Mouse (Mus musculus) kidney, embryonic 14.5 days (tissue): ENCODE measurements around the gene Tnks2. TPM values are rescaled to one million over a fixed set of nuclear protein-coding genes. Genes with fewer than 3 reads are reported as not detected.

Source experiments
- ATAC-seq: fragments of 200-750 bp; cut with Nextera tagmentation; 2 replicates; pipeline ENCODE4 v1.8.0; 2017; ENCODE audit warnings: moderate number of reproducible peaks, mild to moderate bottlenecking, moderate TSS enrichment, moderate library complexity; ENCODE audit not compliant: low FRiP score, low TSS enrichment
- H3K27ac ChIP-seq: fragments of 300-500 bp; sonication (generic); 2 replicates; pipeline ENCODE4 v1.5.1; 2014; ENCODE audit warnings: low read depth, mild to moderate bottlenecking, low read length, moderate library complexity, mixed read lengths
- H3K27me3 ChIP-seq: fragments of 300-500 bp; sonication (generic); 2 replicates; pipeline ENCODE4 v1.6.1; 2014; ENCODE audit warnings: mild to moderate bottlenecking, low read length; ENCODE audit not compliant: control insufficient read depth, insufficient read depth
- H3K36me3 ChIP-seq: fragments of 300-500 bp; sonication (generic); 2 replicates; pipeline ENCODE4 v1.6.1; 2014; ENCODE audit warnings: low read length, mixed read lengths; ENCODE audit not compliant: control insufficient read depth, insufficient read depth
- H3K4me1 ChIP-seq: fragments of 300-500 bp; sonication (generic); 2 replicates; pipeline ENCODE4 v1.6.1; 2014; ENCODE audit warnings: low read length, mixed read lengths; ENCODE audit not compliant: control insufficient read depth, insufficient read depth
- H3K4me2 ChIP-seq: fragments of 300-500 bp; sonication (generic); replicated peaks from 2 replicates; pipeline ENCODE4 v1.6.1; 2014; ENCODE audit warnings: low read depth, mild to moderate bottlenecking, low read length
- H3K4me3 ChIP-seq: fragments of 300-500 bp; sonication (generic); 2 replicates; pipeline ENCODE4 v1.5.1; 2014; ENCODE audit warnings: mild to moderate bottlenecking, low read length
- H3K9ac ChIP-seq: fragments of 300-500 bp; sonication (generic); 2 replicates; pipeline ENCODE4 v1.6.1; 2014; ENCODE audit warnings: low read depth, mild to moderate bottlenecking, low read length, moderate library complexity
- H3K9me3 ChIP-seq: fragments of 300-500 bp; sonication (generic); 2 replicates; pipeline ENCODE4 v1.6.1; 2016; ENCODE audit warnings: low read length; ENCODE audit not compliant: control insufficient read depth
- WGBS: fragments of 180-500 bp; shearing (Covaris S2); extraction: QIAGEN DNeasy Blood & Tissue Kit; methylation state at CpG from one replicate; pipeline ENCODE4 v1.1.7; 2014; 5-methylcytosine and 5-hydroxymethylcytosine counted together
- polyA plus RNA-seq: library from polyadenylated mRNA; unstranded; fragments of >200 nt; fragmentation: Nextera tagmentation; extraction: Ambion mirVana; gene quantifications from 2 replicates; pipeline ENCODE4 v1.2.1, GENCODE M21; 2014

The Tnks2 gene
- polyA plus RNA-seq: 55.7 and 93.9 TPM in 2 replicates

DNA sequence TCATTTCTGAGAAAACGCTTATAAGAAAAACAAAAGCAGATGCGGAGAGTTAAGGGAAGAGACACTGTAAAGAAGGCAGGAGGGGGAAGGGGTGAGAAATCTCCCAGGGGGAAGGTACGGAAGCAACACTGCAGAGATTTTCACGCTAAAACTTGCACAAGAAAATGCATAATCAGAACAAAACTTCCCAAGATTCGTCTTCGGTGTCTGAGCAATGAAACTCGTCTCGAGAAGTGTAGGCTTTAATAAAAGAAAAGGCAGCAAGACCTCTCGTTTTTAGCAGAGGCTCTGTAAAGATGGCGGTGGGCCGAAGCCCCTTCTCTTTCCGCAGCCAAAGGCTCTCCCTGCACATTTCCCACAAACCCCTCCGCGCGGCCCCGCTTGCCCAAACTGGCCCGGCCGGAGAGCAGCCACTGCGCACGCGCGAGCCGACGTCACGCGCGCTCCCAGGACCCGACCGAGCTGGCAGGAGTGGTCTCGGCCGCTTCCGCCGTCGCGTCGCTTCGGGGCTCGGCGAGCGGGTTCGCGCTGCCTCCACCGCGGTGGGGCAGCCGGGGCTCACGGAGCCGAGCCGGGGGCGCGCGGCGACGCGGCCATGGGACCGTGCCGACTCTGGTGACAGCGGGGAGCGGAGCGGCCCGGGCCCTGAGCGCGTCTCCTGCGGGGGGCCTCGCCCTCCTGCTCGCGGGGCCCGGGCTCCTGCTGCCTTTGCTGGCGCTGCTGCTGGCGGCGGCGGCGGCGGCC lies at the start of gene Tnks2:
Gene Tnks2 (plus strand): TSS at position 445 of the 744 bp plus-strand sequence.
- WGBS: under 1% methylated on average over 65 of the region's 73 CpGs
- peak; percentile 97 for ATAC-seq
- H3K36me3 ChIP-seq: peaks cover 6% of the 10 kb centered on the region
- peak within 1 kb of the TSS; percentile 99 for H3K4me3 ChIP-seq
- peak within 1 kb of the TSS; percentile 99 for H3K9ac ChIP-seq
- peak within 1 kb of the TSS; percentile 99 for H3K27ac ChIP-seq
- H3K4me1 ChIP-seq: peaks cover 12% of the 10 kb centered on the region
- H3K4me2 ChIP-seq: peak within 1 kb of the TSS; percentile 66
- H3K27me3 ChIP-seq: no peaks in the 10 kb centered on the region
- H3K9me3 ChIP-seq: no peaks in the 10 kb centered on the region

DNA sequence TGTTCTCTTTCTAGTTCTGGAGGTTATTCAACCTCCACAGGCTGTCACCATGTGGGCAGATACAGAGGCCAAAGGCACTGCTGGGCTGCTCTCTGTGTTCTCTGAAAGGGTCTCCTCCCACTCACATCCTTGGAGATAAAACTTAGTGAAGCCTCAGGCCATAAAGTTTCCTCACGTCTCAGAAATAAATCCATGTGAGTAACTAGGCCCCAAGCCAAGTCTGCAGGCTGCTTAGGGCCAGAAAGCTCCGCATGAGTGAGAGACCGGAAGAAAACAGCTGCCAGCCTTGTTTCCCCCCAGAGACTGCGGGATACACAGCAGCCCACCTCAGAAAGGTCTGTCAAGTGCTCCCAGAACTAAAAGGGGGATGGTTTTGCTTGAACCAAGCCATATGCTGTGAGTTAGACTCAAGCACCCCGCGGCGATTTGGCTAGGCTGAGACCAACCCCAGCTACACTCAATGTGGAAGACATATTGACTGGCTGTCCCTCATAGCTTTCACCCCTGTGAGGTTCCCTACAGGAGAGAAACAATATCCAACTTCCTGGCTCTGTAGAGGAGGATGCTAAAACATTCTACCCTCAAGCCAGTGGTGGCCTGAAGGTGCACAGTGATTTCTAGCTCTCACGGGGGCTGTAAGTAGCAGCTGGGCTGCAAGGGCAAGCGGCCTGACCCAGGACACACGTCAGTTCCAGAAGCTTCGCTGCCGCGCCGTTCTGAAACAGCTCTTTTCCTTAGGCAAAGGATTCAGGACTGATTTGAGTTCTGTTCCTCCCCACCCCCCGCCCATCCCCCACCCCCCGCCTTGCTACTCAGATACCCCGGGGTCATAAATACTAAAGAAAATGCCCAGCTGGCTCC lies 43.9 kb upstream of the Tnks2 start:
- peak overlapping the region; percentile 81 for H3K27ac ChIP-seq
- peaks cover 13% of the 10 kb centered on the region for H3K4me1 ChIP-seq
- H3K4me3 ChIP-seq: no peak overlapping the region
- H3K9ac ChIP-seq: no peak overlapping the region
- WGBS: 35% methylated on average over 17 of the region's 17 CpGs
- peak; percentile 88 for ATAC-seq
- no peaks in the 10 kb centered on the region for H3K27me3 ChIP-seq
- no peaks in the 10 kb centered on the region for H3K36me3 ChIP-seq
- H3K4me2 ChIP-seq: 0 out of 2 replicates have a peak overlapping the region, but pooled peaks have one; percentile 4
- no peaks in the 10 kb centered on the region for H3K9me3 ChIP-seq

GRCm38 (mm10) chr19:36792589-36792988 lies 41.4 kb upstream of the Tnks2 start:
- H3K27ac ChIP-seq: 0 out of 2 replicates have a peak overlapping the region, but pooled peaks have one; percentile 1
- no peak overlapping the region for H3K9ac ChIP-seq
- WGBS: 77% methylated on average over 8 of the region's 8 CpGs
- H3K4me2 ChIP-seq: no peak overlapping the region
- no peak for ATAC-seq
- H3K4me1 ChIP-seq: peaks cover 13% of the 10 kb centered on the region
- no peaks in the 10 kb centered on the region for H3K27me3 ChIP-seq
- H3K9me3 ChIP-seq: no peaks in the 10 kb centered on the region
- H3K4me3 ChIP-seq: no peak overlapping the region
- no peaks in the 10 kb centered on the region for H3K36me3 ChIP-seq

GRCm38 (mm10) chr19:36793450-36793849 lies 40.6 kb upstream of the Tnks2 start:
- Histone ChIP-seq H3K27ac (no peak overlapping the region), H3K9ac (no peak overlapping the region), H3K4me2 (no peak overlapping the region), H3K4me1 (peaks cover 13% of the 10 kb centered on the region), H3K9me3 (no peaks in the 10 kb centered on the region), H3K36me3 (no peaks in the 10 kb centered on the region), H3K4me3 (no peak overlapping the region), H3K27me3 (no peaks in the 10 kb centered on the region)
- no peak for ATAC-seq
- 78% methylated on average over 1 of the region's 1 CpGs for WGBS

DNA sequence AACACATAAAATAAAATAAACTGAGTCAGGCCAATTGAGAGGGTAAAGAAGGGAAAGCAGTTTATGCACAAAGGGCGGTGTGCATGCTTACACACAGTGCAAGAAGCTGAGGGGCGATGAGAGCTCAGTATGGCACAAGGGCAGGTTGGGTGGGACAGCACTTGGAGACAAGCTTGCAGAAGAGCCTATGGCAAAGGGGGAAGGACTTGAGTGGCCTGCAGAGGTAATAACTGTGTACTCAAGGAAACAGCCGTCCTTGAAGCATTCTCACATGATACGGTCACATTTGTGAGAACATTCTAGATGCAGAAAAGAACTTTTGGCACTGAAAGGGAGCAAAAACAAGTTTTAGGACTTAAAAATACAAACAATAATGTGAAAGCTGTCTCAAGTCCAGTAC lies 40.0 kb upstream of the Tnks2 start:
- Histone ChIP-seq H3K36me3 (no peaks in the 10 kb centered on the region), H3K9ac (no peak overlapping the region), H3K4me3 (no peak overlapping the region), H3K4me2 (no peak overlapping the region), H3K27ac (no peak overlapping the region), H3K9me3 (no peaks in the 10 kb centered on the region), H3K4me1 (peaks cover 13% of the 10 kb centered on the region), H3K27me3 (no peaks in the 10 kb centered on the region)
- WGBS: 91% methylated on average over 4 of the region's 4 CpGs
- no peak for ATAC-seq

GRCm38 (mm10) chr19:36795277-36795676 lies 38.8 kb upstream of the Tnks2 start:
- H3K4me3 ChIP-seq: no peak overlapping the region

DNA sequence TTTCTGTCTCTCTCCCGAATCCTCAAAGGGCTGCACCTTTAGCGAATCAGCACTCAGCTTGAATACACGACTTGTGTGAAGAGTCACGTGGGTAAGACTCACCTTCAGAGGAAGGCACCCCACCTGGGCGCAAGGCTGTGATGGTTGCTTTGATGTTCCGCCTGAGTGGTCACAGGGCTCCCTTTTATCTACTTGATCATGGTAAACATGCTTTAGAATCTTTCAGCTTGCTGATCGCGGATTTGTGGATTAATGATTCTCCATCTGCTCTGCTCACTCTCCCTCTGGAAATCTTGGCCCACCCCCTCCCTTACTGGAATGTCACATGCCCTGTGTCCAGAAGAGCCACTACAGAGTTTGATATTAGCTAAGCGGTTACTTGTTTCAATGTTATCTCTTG lies 37.1 kb upstream of the Tnks2 start:
- no peak overlapping the region for H3K4me3 ChIP-seq
- H3K9me3 ChIP-seq: no peaks in the 10 kb centered on the region
- no peak overlapping the region for H3K9ac ChIP-seq
- no peaks in the 10 kb centered on the region for H3K36me3 ChIP-seq
- H3K4me2 ChIP-seq: no peak overlapping the region
- WGBS: 67% methylated on average over 9 of the region's 9 CpGs
- no peak overlapping the region for H3K27ac ChIP-seq
- no peaks in the 10 kb centered on the region for H3K27me3 ChIP-seq
- ATAC-seq: peak; percentile 63; the same call in 1 of the 2 replicates
- no peaks in the 10 kb centered on the region for H3K4me1 ChIP-seq

More at GRCm38 (mm10) chr19:36795277-36795676, 38.8 kb upstream of the Tnks2 start:
- H3K27ac ChIP-seq: no peak overlapping the region
- no peak for ATAC-seq
- H3K9me3 ChIP-seq: no peaks in the 10 kb centered on the region
- H3K4me2 ChIP-seq: no peak overlapping the region
- H3K27me3 ChIP-seq: no peaks in the 10 kb centered on the region
- no peaks in the 10 kb centered on the region for H3K36me3 ChIP-seq
- 50% methylated on average over 3 of the region's 3 CpGs for WGBS
- peaks cover 6% of the 10 kb centered on the region for H3K4me1 ChIP-seq
- no peak overlapping the region for H3K9ac ChIP-seq

- H3K9me3 ChIP-seq: no peaks in the 10 kb centered on the region; the same call in 1 of the 2 replicates
These were observed 33.7 kb upstream of the Tnks2 start for GRCm38 (mm10) chr19:36800288-36800687.

More at GRCm38 (mm10) chr19:36800288-36800687, 33.7 kb upstream of the Tnks2 start:
- ATAC-seq: no peak
- no peaks in the 10 kb centered on the region for H3K36me3 ChIP-seq
- no peak overlapping the region for H3K4me2 ChIP-seq
- no peaks in the 10 kb centered on the region for H3K4me1 ChIP-seq
- no peaks in the 10 kb centered on the region for H3K27me3 ChIP-seq
- WGBS: 91% methylated on average over 7 of the region's 7 CpGs
- H3K4me3 ChIP-seq: no peak overlapping the region
- no peak overlapping the region for H3K9ac ChIP-seq
- no peak overlapping the region for H3K27ac ChIP-seq
